Mouse (Mus musculus): Measurements from ENCODE around the gene Lipt2. TPM values are rescaled to one million over a fixed set of nuclear protein-coding genes. Genes with fewer than 3 reads are reported as not detected.

Lipt2 gene
- total and polyA plus RNA-seq, 2 experiments from 2014 or later, result 16.6 to 17.1 TPM

DNA sequence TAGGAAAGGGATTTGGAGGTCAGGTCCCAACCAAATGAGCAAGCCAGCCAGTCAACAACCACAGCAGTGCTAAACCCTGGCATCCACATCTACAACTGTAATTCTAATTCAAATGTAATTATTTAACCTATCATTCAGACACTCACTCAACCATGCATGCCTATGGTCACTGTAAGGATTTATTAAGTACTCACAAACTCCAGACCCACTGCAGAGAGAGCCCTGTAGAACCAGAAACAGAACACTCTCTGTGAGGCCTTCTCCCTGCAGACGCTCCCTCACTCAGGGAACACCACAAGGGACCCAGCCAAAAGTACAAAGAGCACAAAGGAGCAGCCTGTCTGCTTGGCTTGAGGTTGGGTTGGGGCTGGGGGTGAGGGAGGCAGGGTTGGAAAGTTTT is 26.7 kb upstream of the Lipt2 start:
- Histone ChIP-seq H3K36me3 (ENCODE audit: insufficient read depth, low read length) (no peaks in the 10 kb centered on the region), H3K9ac (replicated peaks; ENCODE audit: low read length, poor library complexity, severe bottlenecking) (no peak overlapping the region), H3K9me3 (ENCODE audit: low read length) (no peaks in the 10 kb centered on the region), H3K27ac (ENCODE audit: low read depth, low read length) (no peak overlapping the region), H3K4me1 (ENCODE audit: insufficient read depth, low read length) (no peaks in the 10 kb centered on the region), H3K4me2 (ENCODE audit: low read depth, low read length, poor library complexity, severe bottlenecking) (no peak overlapping the region), H3K27me3 (ENCODE audit: insufficient read depth, low read length) (no peaks in the 10 kb centered on the region), H3K4me3 (ENCODE audit: low read depth, low read length) (no peak overlapping the region)
- ATAC-seq (ENCODE audit: low FRiP score) (no peak), DNase-seq (ENCODE audit: low spot score) (no peak)
- 57% methylated on average over 1 of the region's 1 CpGs for WGBS
- no peak for TF ChIP-seq CTCF (IDR thresholded peaks at IDR 0.05)

DNA sequence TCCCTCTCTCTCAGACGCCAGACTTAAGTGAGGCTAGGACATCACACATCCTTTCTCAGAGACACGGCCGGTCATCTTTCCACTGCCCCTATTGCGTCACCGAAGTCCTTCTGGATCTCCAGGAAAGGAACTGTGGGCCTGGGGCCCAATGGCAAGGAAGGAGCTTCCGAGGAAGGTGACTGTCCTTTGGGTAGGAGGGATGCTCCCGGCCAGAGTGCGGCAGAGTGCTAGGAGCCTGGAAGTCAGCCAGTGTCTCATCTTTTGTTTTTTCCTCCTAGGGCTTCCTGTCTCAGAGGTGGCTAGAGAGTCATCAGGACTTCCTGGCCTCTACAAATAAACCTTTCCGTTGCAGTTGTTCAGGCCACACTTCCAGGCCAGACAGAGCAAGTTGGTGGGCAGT is 22.0 kb upstream of the Lipt2 start:
- Histone ChIP-seq H3K9ac (replicated peaks; ENCODE audit: low read length, poor library complexity, severe bottlenecking) (no peak overlapping the region), H3K4me3 (ENCODE audit: low read depth, low read length) (no peak overlapping the region), H3K27ac (ENCODE audit: low read depth, low read length) (no peak overlapping the region), H3K9me3 (ENCODE audit: low read length) (no peaks in the 10 kb centered on the region), H3K36me3 (ENCODE audit: insufficient read depth, low read length) (no peaks in the 10 kb centered on the region), H3K4me2 (ENCODE audit: low read depth, low read length, poor library complexity, severe bottlenecking) (no peak overlapping the region), H3K27me3 (ENCODE audit: insufficient read depth, low read length) (no peaks in the 10 kb centered on the region), H3K4me1 (ENCODE audit: insufficient read depth, low read length) (no peaks in the 10 kb centered on the region)
- no peak for ATAC-seq (ENCODE audit: low FRiP score)
- no peak for DNase-seq (ENCODE audit: low spot score)
- 88% methylated on average over 9 of the region's 9 CpGs for WGBS
- TF ChIP-seq CTCF (IDR thresholded peaks at IDR 0.05), result no peak

- no peak for TF ChIP-seq CTCF (IDR thresholded peaks at IDR 0.05)
- no peak for DNase-seq (ENCODE audit: low spot score)
- Histone ChIP-seq H3K27me3 (ENCODE audit: insufficient read depth, low read length) (no peaks in the 10 kb centered on the region), H3K4me3 (ENCODE audit: low read depth, low read length) (no peak overlapping the region), H3K4me1 (ENCODE audit: insufficient read depth, low read length) (no peaks in the 10 kb centered on the region), H3K36me3 (ENCODE audit: insufficient read depth, low read length) (no peaks in the 10 kb centered on the region), H3K4me2 (ENCODE audit: low read depth, low read length, poor library complexity, severe bottlenecking) (no peak overlapping the region), H3K9ac (replicated peaks; ENCODE audit: low read length, poor library complexity, severe bottlenecking) (no peak overlapping the region), H3K9me3 (ENCODE audit: low read length) (no peaks in the 10 kb centered on the region), H3K27ac (ENCODE audit: low read depth, low read length) (no peak overlapping the region)
- ATAC-seq (ENCODE audit: low FRiP score), result no peak
- WGBS, result 91% methylated on average over 4 of the region's 4 CpGs
Observed at GRCm38 (mm10) chr7:100138075-100138474, 21.0 kb upstream of the Lipt2 start.

GRCm38 (mm10) chr7:100140591-100140990 is 18.5 kb upstream of the Lipt2 start:
- 68% methylated on average over 1 of the region's 1 CpGs for WGBS
- TF ChIP-seq CTCF (IDR thresholded peaks at IDR 0.05), result no peak
- Histone ChIP-seq H3K36me3 (ENCODE audit: insufficient read depth, low read length) (no peaks in the 10 kb centered on the region), H3K27ac (ENCODE audit: low read depth, low read length) (no peak overlapping the region), H3K4me3 (ENCODE audit: low read depth, low read length) (no peak overlapping the region), H3K9me3 (ENCODE audit: low read length) (no peaks in the 10 kb centered on the region), H3K4me1 (ENCODE audit: insufficient read depth, low read length) (no peaks in the 10 kb centered on the region), H3K27me3 (ENCODE audit: insufficient read depth, low read length) (no peaks in the 10 kb centered on the region), H3K4me2 (ENCODE audit: low read depth, low read length, poor library complexity, severe bottlenecking) (no peak overlapping the region), H3K9ac (replicated peaks; ENCODE audit: low read length, poor library complexity, severe bottlenecking) (no peak overlapping the region)
- DNase-seq (ENCODE audit: low spot score), result no peak
- ATAC-seq (ENCODE audit: low FRiP score), result no peak

DNA sequence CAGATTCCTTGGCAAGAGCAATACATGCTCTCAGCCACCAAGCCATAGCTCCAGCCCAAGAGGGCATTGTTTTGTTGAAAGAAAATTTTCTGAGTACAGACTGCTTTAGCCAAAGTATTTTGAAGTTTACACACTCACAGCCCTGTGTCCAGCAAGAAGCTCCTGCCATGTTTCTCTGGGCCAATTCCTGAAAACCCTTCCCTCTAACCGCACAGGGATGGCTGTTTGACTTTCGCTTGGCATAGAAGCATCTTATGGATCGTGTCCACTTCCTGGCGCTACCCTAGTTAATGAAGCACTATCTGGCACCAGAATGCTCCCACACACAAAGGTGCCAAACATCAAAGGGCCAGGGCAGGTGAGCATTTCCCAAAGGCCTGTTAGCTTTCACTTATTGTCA is 10.5 kb upstream of the Lipt2 start:
- TF ChIP-seq CTCF (IDR thresholded peaks at IDR 0.05), result no peak
- H3K9ac ChIP-seq (replicated peaks; ENCODE audit: low read length, poor library complexity, severe bottlenecking), result no peak overlapping the region
- DNase-seq (ENCODE audit: low spot score), result no peak
- H3K36me3 ChIP-seq (ENCODE audit: insufficient read depth, low read length), result no peaks in the 10 kb centered on the region
- ATAC-seq (ENCODE audit: low FRiP score), result no peak
- no peaks in the 10 kb centered on the region for H3K9me3 ChIP-seq (ENCODE audit: low read length)
- no peak overlapping the region for H3K4me3 ChIP-seq (ENCODE audit: low read depth, low read length)
- 88% methylated on average over 4 of the region's 4 CpGs for WGBS
- no peak overlapping the region for H3K4me2 ChIP-seq (ENCODE audit: low read depth, low read length, poor library complexity, severe bottlenecking)
- H3K4me1 ChIP-seq (ENCODE audit: insufficient read depth, low read length), result no peaks in the 10 kb centered on the region
- H3K27me3 ChIP-seq (ENCODE audit: insufficient read depth, low read length), result no peaks in the 10 kb centered on the region
- H3K27ac ChIP-seq (ENCODE audit: low read depth, low read length), result no peak overlapping the region

- no peaks in the 10 kb centered on the region for H3K36me3 ChIP-seq (ENCODE audit: insufficient read depth, low read length)
- TF ChIP-seq CTCF (IDR thresholded peaks at IDR 0.05), result no peak
- ATAC-seq (ENCODE audit: low FRiP score) (no peak), DNase-seq (ENCODE audit: low spot score) (no peak)
- no peaks in the 10 kb centered on the region for H3K4me1 ChIP-seq (ENCODE audit: insufficient read depth, low read length)
- no peaks in the 10 kb centered on the region for H3K27me3 ChIP-seq (ENCODE audit: insufficient read depth, low read length)
- no peaks in the 10 kb centered on the region for H3K9me3 ChIP-seq (ENCODE audit: low read length)
- H3K4me3 ChIP-seq (ENCODE audit: low read depth, low read length), result no peak overlapping the region
- H3K9ac ChIP-seq (replicated peaks; ENCODE audit: low read length, poor library complexity, severe bottlenecking), result no peak overlapping the region
- no peak overlapping the region for H3K4me2 ChIP-seq (ENCODE audit: low read depth, low read length, poor library complexity, severe bottlenecking)
- 61% methylated on average over 10 of the region's 10 CpGs for WGBS
- H3K27ac ChIP-seq (ENCODE audit: low read depth, low read length), result no peak overlapping the region
Observed at GRCm38 (mm10) chr7:100150086-100150485, 9.0 kb upstream of the Lipt2 start.

All from midbrain, postnatal 0 days (tissue).